Mouse (Mus musculus): Measurements from ENCODE around the gene Acap2.

DNA sequence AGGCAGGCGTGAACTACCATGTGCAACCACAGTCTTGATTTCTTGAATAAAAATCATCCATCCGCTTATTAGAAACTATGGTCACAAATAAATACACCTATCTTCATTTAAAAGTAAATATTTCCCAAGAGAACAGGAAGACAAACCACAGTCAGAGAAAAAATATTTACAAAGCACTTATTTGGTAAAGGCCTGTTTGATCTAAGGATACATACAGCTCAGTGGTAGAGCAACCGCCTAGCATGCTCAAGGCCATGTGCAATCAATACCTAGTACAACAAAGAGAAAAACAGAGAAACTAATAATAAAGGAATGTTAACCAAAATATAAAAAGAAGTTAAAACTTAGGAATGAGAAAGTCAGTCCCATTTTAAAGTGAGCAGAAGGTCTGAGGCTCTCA, 28.8 kb downstream of the Acap2 start:
- TF ChIP-seq CTCF (IDR thresholded peaks at IDR 0.05; ENCODE audit: borderline replicate concordance, extremely low read depth, insufficient read depth, insufficient read length) (no peak), POLR2A (IDR thresholded peaks at IDR 0.05; ENCODE audit: borderline replicate concordance, extremely low read depth, insufficient read depth, insufficient read length, poor library complexity, severe bottlenecking) (no peak)

All from brain, embryonic 14.5 days (tissue).